Mouse (Mus musculus) gastrocnemius, postnatal 10 days (tissue): ENCODE data around the gene Dcp1a. TPM values are rescaled to one million over a fixed set of nuclear protein-coding genes. Genes with fewer than 3 reads are reported as not detected.
A peak's percentile ranks its signal among the peaks of the same experiment; 100 is the strongest.

Experiments used
- DNase-seq: peaks from one replicate; pipeline ENCODE4 v3.0.0; 2021; ENCODE audit warnings: mixed read lengths
- microRNA-seq, 2 experiments: library from miRNA; unstranded; fragments of <30 nt; microRNA quantifications; one replicate each; pipeline ENCODE4 v1.2.0; 2021
- total RNA-seq, 2 experiments: library from RNA; stranded (reverse); gene quantifications; 2 replicates each; pipeline ENCODE4 v1.2.3; 2021

Gene Dcp1a
- total RNA-seq, 2 experiments from 2014 or later = 10.7 to 14.3 TPM

GRCm38 (mm10) chr14:30560803-30561389 lies 81.6 kb downstream of the Dcp1a start:
- no peak for DNase-seq

GRCm38 (mm10) chr14:30561470-30562187 lies 82.3 kb downstream of the Dcp1a start:
- peak; percentile 37 for DNase-seq

GRCm38 (mm10) chr14:30562343-30562742 lies 83.0 kb downstream of the Dcp1a start:
- DNase-seq = no peak

GRCm38 (mm10) chr14:30564451-30564850 lies 85.1 kb downstream of the Dcp1a start:
- peak; percentile 44 for DNase-seq

GRCm38 (mm10) chr14:30566317-30566716 lies 87.0 kb downstream of the Dcp1a start:
- DNase-seq = no peak

GRCm38 (mm10) chr14:30568016-30568415 lies 88.7 kb downstream of the Dcp1a start:
- DNase-seq = no peak

GRCm38 (mm10) chr14:30570303-30570702 lies 91.0 kb downstream of the Dcp1a start:
- no peak for DNase-seq

GRCm38 (mm10) chr14:30572253-30572652 lies 92.9 kb downstream of the Dcp1a start:
- DNase-seq = no peak

GRCm38 (mm10) chr14:30573235-30573634 lies 93.9 kb downstream of the Dcp1a start:
- no peak for DNase-seq

GRCm38 (mm10) chr14:30573983-30574584 lies 94.7 kb downstream of the Dcp1a start:
- DNase-seq = peak; percentile 78

GRCm38 (mm10) chr14:30575791-30576190 lies 96.5 kb downstream of the Dcp1a start:
- DNase-seq = no peak

GRCm38 (mm10) chr14:30576260-30576659 lies 96.9 kb downstream of the Dcp1a start:
- DNase-seq = no peak

Small RNA genes lying within 50 kb of the gene (microRNA-seq; reads per million reads assigned to microRNA genes)
- 0.32 to 0.75 reads per million in 2 experiments for gene Mir3076

Other genes starting within 250 kb of the Dcp1a start
- gene Cacna1d, start 11.9 kb downstream of the Dcp1a start, total RNA-seq = 1 to 10 TPM; 1.2 to 1.4 TPM
- 10 to 100 TPM; 30.1 to 37.1 TPM for gene Tkt, start 68.8 kb downstream of the Dcp1a start, total RNA-seq
- 10 to 100 TPM; 10.9 to 18.6 TPM for gene Prkcd, start 146.7 kb downstream of the Dcp1a start, total RNA-seq
- 1 to 10 TPM; 6.4 to 7.3 TPM for gene Rft1, start 174.8 kb downstream of the Dcp1a start, total RNA-seq
- gene Sfmbt1, start 235.3 kb downstream of the Dcp1a start, total RNA-seq = 10 to 100 TPM in 1 of 2 experiments, 1 to 10 TPM in 1; 9.7 to 12.7 TPM